Mouse (Mus musculus) embryonic facial prominence, embryonic 15.5 days (tissue): ENCODE data around the gene Cpd. TPM values are rescaled to one million over a fixed set of nuclear protein-coding genes. Genes with fewer than 3 reads are reported as not detected.

Experiments
- ATAC-seq: fragments of 200-750 bp; cut with Nextera tagmentation; 2 replicates; pipeline ENCODE4 v1.8.0; 2017; ENCODE audit warnings: low read depth, moderate TSS enrichment; ENCODE audit not compliant: insufficient number of reproducible peaks, low FRiP score, low TSS enrichment
- H3K27ac ChIP-seq: fragments of 300-500 bp; sonication (generic); replicated peaks from 2 replicates; pipeline ENCODE4 v1.5.1; 2015; ENCODE audit warnings: mild to moderate bottlenecking, inconsistent platforms
- H3K27me3 ChIP-seq: fragments of 300-500 bp; sonication (generic); 2 replicates; pipeline ENCODE4 v1.6.1; 2015; ENCODE audit warnings: inconsistent platforms
- H3K36me3 ChIP-seq: fragments of 300-500 bp; sonication (generic); 2 replicates; pipeline ENCODE4 v1.6.1; 2015; ENCODE audit warnings: mild to moderate bottlenecking, inconsistent platforms
- H3K4me1 ChIP-seq: fragments of 300-500 bp; sonication (generic); 2 replicates; pipeline ENCODE4 v1.6.1; 2015; ENCODE audit warnings: inconsistent platforms
- H3K4me2 ChIP-seq: fragments of 300-500 bp; sonication (generic); replicated peaks from 2 replicates; pipeline ENCODE4 v1.6.1; 2015; ENCODE audit warnings: mild to moderate bottlenecking, inconsistent platforms
- H3K4me3 ChIP-seq: fragments of 300-500 bp; sonication (generic); replicated peaks from 2 replicates; pipeline ENCODE4 v1.5.1; 2015; ENCODE audit warnings: mild to moderate bottlenecking, inconsistent platforms
- H3K9ac ChIP-seq: fragments of 300-500 bp; sonication (generic); 2 replicates; pipeline ENCODE4 v1.6.1; 2015; ENCODE audit warnings: inconsistent platforms
- H3K9me3 ChIP-seq: fragments of 300-500 bp; sonication (generic); replicated peaks from 2 replicates; pipeline ENCODE4 v1.6.1; 2016; ENCODE audit warnings: inconsistent platforms
- WGBS: fragments of 180-500 bp; shearing (Covaris S2); methylation state at CpG from one replicate; pipeline ENCODE4 v1.1.7; 2015; 5-methylcytosine and 5-hydroxymethylcytosine counted together
- polyA plus RNA-seq: library from polyadenylated mRNA; unstranded; fragments of >200 nt; fragmentation: Nextera tagmentation; extraction: Ambion mirVana; gene quantifications from 2 replicates; pipeline ENCODE4 v1.2.1, GENCODE M21; 2015

Gene Cpd
- 10.8 and 11.5 TPM in 2 replicates for polyA plus RNA-seq

DNA sequence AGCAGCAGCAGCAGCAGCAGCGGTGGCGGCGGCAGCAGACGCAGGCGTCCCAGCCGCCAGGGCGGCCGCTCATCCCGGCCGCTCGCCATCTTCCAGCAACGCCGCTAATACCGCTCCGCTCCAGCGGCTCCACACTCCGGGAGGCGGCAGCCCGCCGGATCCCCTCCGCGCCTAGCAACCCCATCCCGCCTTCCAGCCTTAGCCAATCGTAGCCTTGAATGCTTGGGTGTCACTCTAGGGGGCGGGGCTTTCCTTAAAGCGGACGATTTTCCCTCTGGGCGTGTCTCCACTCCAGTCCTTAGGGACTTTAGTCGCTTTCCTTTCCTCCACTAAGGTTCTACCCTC is at the start of gene Cpd:
TSS of gene Cpd (minus strand) at position 141 of the 345 bp plus-strand sequence.
- 0% methylated on average over 25 of the region's 29 CpGs for WGBS
- ATAC-seq, result peak; percentile 99
- Histone ChIP-seq H3K4me2 (peak within 1 kb of the TSS; percentile 94), H3K4me1 (peaks cover 27% of the 10 kb centered on the region), H3K27me3 (no peaks in the 10 kb centered on the region), H3K27ac (peak within 1 kb of the TSS; percentile 80), H3K9me3 (no peaks in the 10 kb centered on the region), H3K36me3 (no peaks in the 10 kb centered on the region), H3K9ac (peak within 1 kb of the TSS; percentile 80), H3K4me3 (peak within 1 kb of the TSS; percentile 91)

DNA sequence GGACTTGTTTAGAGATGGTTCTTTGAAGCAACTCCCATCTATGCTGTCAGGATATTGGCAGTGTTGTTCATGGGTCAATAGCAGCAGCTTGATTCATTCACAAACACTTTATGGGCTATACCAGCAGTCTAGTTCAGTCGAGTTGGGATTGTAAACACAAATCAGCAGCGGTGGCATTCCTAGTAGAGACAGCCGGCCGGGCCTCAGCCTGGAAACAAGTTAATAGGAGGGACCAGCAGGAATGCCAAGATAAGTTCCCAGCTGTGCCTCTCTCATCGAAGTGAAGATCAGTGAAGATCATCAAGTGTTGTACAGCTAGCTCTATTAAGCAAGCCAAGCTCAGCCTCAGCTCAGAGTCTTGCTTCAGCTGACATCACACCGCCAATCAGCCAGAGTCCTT is 49.5 kb upstream of the Cpd start:
- ATAC-seq, result no peak
- no peak overlapping the region for H3K27ac ChIP-seq

DNA sequence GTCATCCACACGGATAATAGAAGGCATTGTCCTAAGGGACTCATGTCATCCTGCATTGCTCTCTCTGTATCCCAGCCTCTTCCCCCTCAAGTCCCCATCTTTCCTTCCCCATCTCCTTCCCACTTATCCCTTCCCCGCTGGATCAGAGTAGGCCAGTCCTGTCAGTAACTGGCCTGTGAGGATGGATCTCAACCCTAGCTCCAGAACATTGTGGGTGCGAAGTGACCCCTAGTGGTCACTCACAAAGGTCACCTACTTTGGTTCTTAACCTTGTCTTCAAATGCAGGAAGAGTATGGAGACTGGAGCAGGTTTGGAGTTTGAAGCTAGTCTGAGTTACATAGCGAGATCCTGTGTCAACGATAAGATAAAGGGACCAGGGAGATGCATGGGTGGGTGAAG is 47.4 kb upstream of the Cpd start:
- Histone ChIP-seq H3K9me3 (no peaks in the 10 kb centered on the region), H3K4me2 (no peak overlapping the region), H3K27ac (no peak overlapping the region; the same call in 1 of the 2 replicates), H3K36me3 (no peaks in the 10 kb centered on the region), H3K27me3 (no peaks in the 10 kb centered on the region), H3K9ac (no peak overlapping the region), H3K4me1 (peaks cover 4% of the 10 kb centered on the region; the same call in 1 of the 2 replicates), H3K4me3 (no peak overlapping the region)
- 39% methylated on average over 5 of the region's 5 CpGs for WGBS
- ATAC-seq, result no peak

More for the DNA sequence above, 49.5 kb upstream of the Cpd start:
- Histone ChIP-seq H3K4me2 (no peak overlapping the region), H3K9ac (no peak overlapping the region), H3K4me3 (no peak overlapping the region), H3K27me3 (no peaks in the 10 kb centered on the region), H3K36me3 (no peaks in the 10 kb centered on the region), H3K9me3 (no peaks in the 10 kb centered on the region), H3K4me1 (peaks cover 4% of the 10 kb centered on the region; the same call in 1 of the 2 replicates)
- WGBS, result 60% methylated on average over 6 of the region's 6 CpGs

DNA sequence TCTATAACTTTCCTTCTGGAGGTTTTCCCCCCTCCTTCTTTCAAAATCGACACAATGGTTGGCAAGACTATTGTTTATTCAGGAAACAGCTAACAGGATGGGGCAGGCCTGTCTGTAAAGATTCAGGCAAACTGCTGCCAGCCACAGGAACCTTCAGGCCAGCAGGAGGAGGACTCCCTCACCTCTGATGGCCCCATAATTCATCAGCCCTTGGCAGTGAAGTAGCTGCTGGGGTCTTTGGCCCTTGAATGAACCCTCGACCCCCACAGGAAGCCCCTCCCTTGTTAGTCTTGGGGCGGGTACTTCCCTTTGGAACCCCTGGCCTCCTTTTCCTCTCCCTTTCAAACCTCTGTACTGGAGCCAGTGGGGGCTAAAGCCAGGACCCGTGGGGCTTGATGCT is 46.8 kb upstream of the Cpd start:
- Histone ChIP-seq H3K9me3 (no peaks in the 10 kb centered on the region), H3K9ac (no peak overlapping the region), H3K4me1 (peaks cover 4% of the 10 kb centered on the region; the same call in 1 of the 2 replicates), H3K27ac (no peak overlapping the region; the same call in 1 of the 2 replicates), H3K27me3 (no peaks in the 10 kb centered on the region), H3K36me3 (no peaks in the 10 kb centered on the region), H3K4me2 (no peak overlapping the region), H3K4me3 (no peak overlapping the region)
- 0 out of 2 replicates have a peak, but pooled peaks have one; percentile 7 for ATAC-seq
- WGBS, result 24% methylated on average over 4 of the region's 4 CpGs

DNA sequence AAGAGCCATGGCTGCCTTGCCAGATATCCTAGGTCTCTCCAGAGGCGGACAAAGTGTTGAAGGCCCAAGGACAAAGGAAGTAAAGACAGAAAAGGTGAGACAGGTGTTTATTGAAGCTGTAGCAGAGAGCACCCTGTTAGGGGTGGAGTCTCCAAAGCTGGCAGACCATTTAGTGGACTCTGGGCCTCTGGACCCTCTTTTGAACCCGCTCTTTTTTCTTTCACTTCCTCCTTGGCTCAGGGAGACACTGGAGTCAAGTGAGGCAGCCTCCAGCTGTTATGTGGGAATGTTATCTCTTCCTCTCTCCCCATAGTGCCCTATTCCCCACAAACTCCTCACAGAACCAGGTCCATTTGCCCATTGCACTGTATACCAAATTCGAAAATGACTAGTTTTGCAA is 46.2 kb upstream of the Cpd start:
- no peak overlapping the region for H3K4me2 ChIP-seq
- H3K9me3 ChIP-seq, result no peaks in the 10 kb centered on the region
- no peak for ATAC-seq
- H3K4me1 ChIP-seq, result peaks cover 4% of the 10 kb centered on the region; the same call in 1 of the 2 replicates
- 85% methylated on average over 3 of the region's 3 CpGs for WGBS
- no peak overlapping the region for H3K9ac ChIP-seq
- H3K27ac ChIP-seq, result no peak overlapping the region
- H3K4me3 ChIP-seq, result no peak overlapping the region
- no peaks in the 10 kb centered on the region for H3K27me3 ChIP-seq
- no peaks in the 10 kb centered on the region for H3K36me3 ChIP-seq

DNA sequence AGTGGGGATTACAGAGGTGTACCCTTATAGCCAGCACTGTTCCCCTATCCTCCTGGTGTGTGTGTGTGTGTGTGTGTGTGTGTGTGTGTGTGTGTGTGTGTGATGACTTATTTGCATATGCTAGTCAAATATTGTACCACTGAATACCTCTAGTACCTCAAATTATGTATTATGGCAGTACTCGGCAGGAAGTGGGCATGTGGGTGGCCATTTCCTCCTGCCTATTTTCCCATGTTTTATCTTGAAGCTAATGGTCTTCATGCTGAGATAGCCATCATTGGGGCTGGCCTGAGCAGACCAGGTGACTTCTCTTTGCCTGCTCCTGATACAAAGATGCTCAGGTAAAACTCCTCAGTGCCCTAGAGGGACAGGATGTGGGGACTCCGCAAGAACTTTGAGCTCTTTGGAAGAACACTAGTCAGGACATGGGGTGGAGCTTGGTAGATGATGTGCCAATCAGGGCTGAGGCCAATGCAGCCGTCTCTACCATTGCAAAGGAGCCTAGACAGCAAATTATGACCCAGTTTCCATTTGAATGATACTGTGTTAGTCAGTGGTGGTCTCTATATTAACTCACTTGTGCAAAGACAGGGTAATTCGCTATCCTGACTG is 45.0 kb upstream of the Cpd start:
- no peak for ATAC-seq
- no peak overlapping the region for H3K27ac ChIP-seq
- H3K4me1 ChIP-seq, result peaks cover 4% of the 10 kb centered on the region; the same call in 1 of the 2 replicates
- WGBS, result 71% methylated on average over 4 of the region's 4 CpGs
- no peaks in the 10 kb centered on the region for H3K9me3 ChIP-seq
- H3K36me3 ChIP-seq, result no peaks in the 10 kb centered on the region
- H3K27me3 ChIP-seq, result no peaks in the 10 kb centered on the region
- H3K4me3 ChIP-seq, result no peak overlapping the region
- no peak overlapping the region for H3K9ac ChIP-seq
- H3K4me2 ChIP-seq, result no peak overlapping the region

DNA sequence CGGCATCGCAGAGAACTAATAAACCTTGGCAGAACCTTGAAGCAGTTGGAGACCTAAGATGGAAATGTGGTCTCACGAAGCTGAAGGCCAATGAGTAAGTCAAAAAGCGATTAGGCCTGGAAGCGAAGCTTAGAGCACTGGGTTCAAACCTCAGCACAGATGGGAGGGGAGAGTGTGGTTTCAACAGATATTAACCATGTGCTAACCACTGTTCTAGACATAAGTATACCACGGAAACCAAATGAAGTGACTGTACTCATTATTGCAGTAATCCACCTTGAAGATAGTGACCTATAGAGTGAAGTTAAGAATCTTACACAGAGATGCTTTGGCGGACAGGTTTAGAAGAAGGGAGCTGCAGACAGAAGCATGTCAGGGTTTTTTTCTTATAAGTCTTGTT is 44.4 kb upstream of the Cpd start:
- Histone ChIP-seq H3K9me3 (no peaks in the 10 kb centered on the region), H3K4me3 (no peak overlapping the region), H3K4me1 (peaks cover 4% of the 10 kb centered on the region; the same call in 1 of the 2 replicates), H3K9ac (no peak overlapping the region), H3K27ac (no peak overlapping the region), H3K27me3 (no peaks in the 10 kb centered on the region), H3K4me2 (no peak overlapping the region), H3K36me3 (no peaks in the 10 kb centered on the region)
- 80% methylated on average over 7 of the region's 7 CpGs for WGBS
- ATAC-seq, result no peak

DNA sequence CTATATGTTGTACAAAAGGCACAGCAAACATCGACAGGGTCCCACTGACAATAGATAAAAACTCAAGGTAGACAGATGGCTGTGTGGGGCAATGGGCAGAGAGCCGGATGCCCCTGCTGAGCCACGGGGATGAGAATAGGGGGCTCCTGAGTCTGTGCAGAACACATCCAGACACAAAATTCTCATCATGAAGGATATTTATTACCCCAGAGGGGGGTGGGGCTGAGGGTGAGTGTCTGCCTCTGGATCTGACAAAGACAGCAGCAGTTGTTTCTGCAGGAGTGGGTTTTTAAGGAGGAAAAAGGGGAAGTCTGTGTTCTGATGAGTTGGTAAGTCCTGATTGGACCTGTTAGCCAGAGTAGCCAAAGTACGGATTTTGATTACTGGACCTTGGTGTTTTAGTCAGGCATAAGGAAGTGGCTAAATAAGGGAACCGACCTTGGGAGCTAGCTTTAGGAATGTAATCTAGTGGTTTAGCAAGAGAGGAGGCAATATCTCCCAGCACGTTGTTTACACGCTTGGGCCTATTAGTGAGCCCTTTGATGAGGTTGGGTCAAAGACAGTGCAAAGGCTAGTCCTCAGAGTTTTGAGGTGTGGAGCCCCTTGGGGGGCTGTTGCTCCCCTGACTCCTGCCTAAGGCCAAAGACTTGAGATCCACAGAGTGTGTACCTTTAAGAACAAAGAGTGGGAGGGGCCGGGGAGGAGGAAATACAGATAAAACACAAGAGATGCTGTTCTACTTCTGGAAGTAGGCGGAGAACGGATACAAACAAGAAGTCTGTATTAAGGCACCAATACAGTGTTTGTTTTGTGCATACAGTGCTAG is 42.7 kb upstream of the Cpd start:
- ATAC-seq, result no peak
- WGBS, result 53% methylated on average over 10 of the region's 10 CpGs
- no peaks in the 10 kb centered on the region for H3K9me3 ChIP-seq
- H3K9ac ChIP-seq, result no peak overlapping the region
- H3K4me2 ChIP-seq, result no peak overlapping the region
- H3K27ac ChIP-seq, result no peak overlapping the region
- H3K27me3 ChIP-seq, result no peaks in the 10 kb centered on the region
- H3K4me3 ChIP-seq, result no peak overlapping the region
- peaks cover 4% of the 10 kb centered on the region; the same call in 1 of the 2 replicates for H3K4me1 ChIP-seq
- H3K36me3 ChIP-seq, result no peaks in the 10 kb centered on the region

DNA sequence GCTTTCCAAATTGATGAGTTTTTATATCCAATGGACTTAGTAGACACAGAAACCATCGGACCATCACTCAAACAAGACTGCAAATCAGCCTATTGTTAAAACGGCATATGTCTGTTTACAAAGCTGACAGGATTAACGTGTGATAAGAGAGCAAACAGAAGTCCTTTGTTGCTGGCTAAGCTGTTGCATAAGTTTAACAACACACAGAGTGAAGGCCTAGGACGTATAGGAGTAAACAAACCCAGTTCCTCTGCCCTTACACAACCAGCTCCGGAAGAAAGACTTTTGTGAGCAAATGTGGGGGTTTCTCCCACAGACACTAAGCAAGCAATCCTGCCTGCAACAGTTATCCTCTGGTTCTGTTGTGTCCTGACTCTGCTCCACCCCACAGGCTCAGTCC is 37.6 kb upstream of the Cpd start:
- Histone ChIP-seq H3K4me3 (no peak overlapping the region), H3K9me3 (no peaks in the 10 kb centered on the region), H3K27me3 (no peaks in the 10 kb centered on the region), H3K4me2 (no peak overlapping the region), H3K27ac (no peak overlapping the region), H3K36me3 (no peaks in the 10 kb centered on the region), H3K4me1 (no peaks in the 10 kb centered on the region), H3K9ac (no peak overlapping the region)
- WGBS, result 53% methylated on average over 5 of the region's 5 CpGs
- ATAC-seq, result no peak

GRCm38 (mm10) chr11:76879816-76880215 is 33.0 kb upstream of the Cpd start:
- no peak for ATAC-seq
- Histone ChIP-seq H3K27ac (no peak overlapping the region), H3K9ac (no peak overlapping the region), H3K4me2 (no peak overlapping the region), H3K27me3 (no peaks in the 10 kb centered on the region), H3K36me3 (no peaks in the 10 kb centered on the region), H3K9me3 (no peaks in the 10 kb centered on the region), H3K4me3 (no peak overlapping the region), H3K4me1 (no peaks in the 10 kb centered on the region)
- 61% methylated on average over 5 of the region's 5 CpGs for WGBS

DNA sequence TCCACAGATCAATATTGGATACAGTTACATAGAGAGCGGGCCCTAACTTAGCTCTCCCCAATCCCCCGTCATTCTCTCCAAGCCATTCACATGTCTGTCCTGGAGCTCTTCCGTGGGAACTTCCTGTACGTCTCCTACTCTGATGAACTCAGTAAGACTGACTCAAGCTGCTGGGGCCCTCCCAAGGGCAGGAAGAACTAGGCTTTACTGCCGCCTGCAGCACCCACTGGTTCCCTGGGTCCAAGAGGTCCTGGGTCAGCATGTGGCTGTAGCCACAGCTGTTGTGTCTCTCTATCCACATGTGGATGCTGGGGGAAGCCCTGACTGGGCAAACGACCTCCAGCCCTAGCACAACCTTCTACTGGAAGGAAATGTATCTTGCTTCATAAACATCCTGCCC is 27.9 kb upstream of the Cpd start:
- H3K9me3 ChIP-seq, result no peaks in the 10 kb centered on the region
- H3K4me1 ChIP-seq, result no peaks in the 10 kb centered on the region
- no peak for ATAC-seq
- 51% methylated on average over 6 of the region's 6 CpGs for WGBS
- H3K9ac ChIP-seq, result no peak overlapping the region
- no peaks in the 10 kb centered on the region for H3K36me3 ChIP-seq
- no peaks in the 10 kb centered on the region for H3K27me3 ChIP-seq
- H3K4me3 ChIP-seq, result no peak overlapping the region
- no peak overlapping the region for H3K4me2 ChIP-seq
- H3K27ac ChIP-seq, result 0 out of 2 replicates have a peak overlapping the region, but pooled peaks have one; percentile 24
